Mouse (Mus musculus) cerebellum, postnatal 36 days (tissue): Measurements from ENCODE around the gene Exoc4.

Experiments
- DNase-seq, 2 experiments: peaks; one replicate each; pipeline ENCODE4 v3.0.0; 2021 to 2022; ENCODE audit warnings: mixed read lengths in 2 of 2

Gene Exoc4

GRCm38 (mm10) chr6:33489788-33490187 is 240.9 kb downstream of the Exoc4 start:
- DNase-seq, result no peak

- no peak for DNase-seq
Measured at GRCm38 (mm10) chr6:33496141-33496855, 247.4 kb downstream of the Exoc4 start.

- DNase-seq, result no peak
Measured at GRCm38 (mm10) chr6:33497348-33497747, 248.5 kb downstream of the Exoc4 start.

GRCm38 (mm10) chr6:33502388-33502787 is 253.5 kb downstream of the Exoc4 start:
- no peak for DNase-seq

- no peak for DNase-seq
Measured at GRCm38 (mm10) chr6:33503381-33503780, 254.5 kb downstream of the Exoc4 start.

- DNase-seq, result peak; percentile 71 to 86
Measured at GRCm38 (mm10) chr6:33507134-33507533, 258.2 kb downstream of the Exoc4 start.

GRCm38 (mm10) chr6:33515391-33515790 is 266.5 kb downstream of the Exoc4 start:
- no peak for DNase-seq

GRCm38 (mm10) chr6:33516798-33517197 is 267.9 kb downstream of the Exoc4 start:
- DNase-seq, result no peak

GRCm38 (mm10) chr6:33517890-33518410 is 269.1 kb downstream of the Exoc4 start:
- DNase-seq, result no peak

GRCm38 (mm10) chr6:33525695-33526366 is 276.9 kb downstream of the Exoc4 start:
- peak; percentile 31 to 45 for DNase-seq

- DNase-seq, result peak; percentile 13 to 34
Measured at GRCm38 (mm10) chr6:33540356-33540755, 291.5 kb downstream of the Exoc4 start.

- DNase-seq, result no peak
Measured at GRCm38 (mm10) chr6:33542712-33543111, 293.8 kb downstream of the Exoc4 start.

- DNase-seq, result no peak
Measured at GRCm38 (mm10) chr6:33551934-33552333, 303.0 kb downstream of the Exoc4 start.

- no peak for DNase-seq
Measured at GRCm38 (mm10) chr6:33560925-33561324, 312.0 kb downstream of the Exoc4 start.

- DNase-seq, result no peak
Measured at GRCm38 (mm10) chr6:33561911-33562310, 313.0 kb downstream of the Exoc4 start.

- no peak for DNase-seq
Measured at GRCm38 (mm10) chr6:33575947-33576346, 327.1 kb downstream of the Exoc4 start.

- DNase-seq, result no peak
Measured at GRCm38 (mm10) chr6:33608469-33608868, 359.6 kb downstream of the Exoc4 start.

GRCm38 (mm10) chr6:33613978-33614377 is 365.1 kb downstream of the Exoc4 start:
- no peak for DNase-seq

- DNase-seq, result no peak
Measured at GRCm38 (mm10) chr6:33618590-33618989, 369.7 kb downstream of the Exoc4 start.

GRCm38 (mm10) chr6:33620701-33621100 is 371.8 kb downstream of the Exoc4 start:
- no peak for DNase-seq

GRCm38 (mm10) chr6:33625931-33626330 is 377.0 kb downstream of the Exoc4 start:
- no peak for DNase-seq

- DNase-seq, result no peak
Measured at GRCm38 (mm10) chr6:33631133-33631532, 382.2 kb downstream of the Exoc4 start.

- DNase-seq, result no peak
Measured at GRCm38 (mm10) chr6:33637192-33637591, 388.3 kb downstream of the Exoc4 start.
